Mouse (Mus musculus) ES-E14 (cell line): Measurements from ENCODE around the gene Tspan31.

Source experiments
- CHD2 ChIP-seq: IDR thresholded peaks from 2 replicates; pipeline ENCODE4 v1.6.1; 2014; ENCODE audit warnings: mild to moderate bottlenecking, low read depth, low read length, inconsistent platforms
- MAFK ChIP-seq: IDR thresholded peaks from 2 replicates; pipeline ENCODE4 v1.6.1; 2014; ENCODE audit warnings: mild to moderate bottlenecking, low read depth, low read length, inconsistent platforms; ENCODE audit not compliant: insufficient read depth

DNA sequence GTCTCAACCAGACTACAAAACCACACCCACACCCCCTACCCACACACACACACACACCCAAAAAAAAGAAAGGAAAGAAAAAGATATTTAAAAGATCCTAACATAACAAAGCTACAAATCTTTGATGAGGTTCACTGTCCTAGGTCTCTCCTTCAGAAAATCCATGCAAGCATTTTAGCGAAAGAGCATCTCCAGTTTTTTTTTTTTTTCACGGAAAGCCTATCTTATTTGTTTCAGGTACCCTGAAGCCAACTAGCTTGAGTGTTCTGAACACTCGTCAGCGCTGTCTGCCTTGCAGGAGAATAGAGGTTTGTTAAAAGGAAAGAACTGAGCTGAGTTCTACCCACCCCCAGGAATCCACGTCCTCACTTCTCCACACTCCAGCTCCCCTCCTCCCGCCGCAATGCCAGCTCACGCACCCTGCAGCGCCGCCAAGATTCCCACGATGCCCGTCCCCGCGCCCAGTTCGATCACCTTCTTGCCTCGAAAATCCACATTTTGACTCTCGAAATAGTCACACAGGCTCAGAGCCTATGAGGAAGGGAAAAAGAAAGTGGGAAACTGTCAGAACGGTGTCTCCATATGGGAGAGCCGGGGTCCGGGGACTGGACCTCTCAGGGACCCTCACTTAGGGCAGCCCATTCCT is 29.4 kb downstream of the Tspan31 start:
- TF ChIP-seq MAFK (no peak), CHD2 (no peak)
